Mouse (Mus musculus) layer of hippocampus, postnatal 10 days (tissue): ENCODE results near the gene Tbx20. TPM values are rescaled to one million over a fixed set of nuclear protein-coding genes. Genes with fewer than 3 reads are reported as not detected.

Experiments
- DNase-seq, 2 experiments: peaks; one replicate each; pipeline ENCODE4 v3.0.0; 2021; ENCODE audit warnings: low spot score in 2 of 2
- total RNA-seq, 2 experiments: library from RNA; stranded (reverse); gene quantifications; 2 replicates each; pipeline ENCODE4 v1.2.3; 2021

Tbx20 gene
- total RNA-seq, 2 experiments from 2014 or later, result not detected

DNA sequence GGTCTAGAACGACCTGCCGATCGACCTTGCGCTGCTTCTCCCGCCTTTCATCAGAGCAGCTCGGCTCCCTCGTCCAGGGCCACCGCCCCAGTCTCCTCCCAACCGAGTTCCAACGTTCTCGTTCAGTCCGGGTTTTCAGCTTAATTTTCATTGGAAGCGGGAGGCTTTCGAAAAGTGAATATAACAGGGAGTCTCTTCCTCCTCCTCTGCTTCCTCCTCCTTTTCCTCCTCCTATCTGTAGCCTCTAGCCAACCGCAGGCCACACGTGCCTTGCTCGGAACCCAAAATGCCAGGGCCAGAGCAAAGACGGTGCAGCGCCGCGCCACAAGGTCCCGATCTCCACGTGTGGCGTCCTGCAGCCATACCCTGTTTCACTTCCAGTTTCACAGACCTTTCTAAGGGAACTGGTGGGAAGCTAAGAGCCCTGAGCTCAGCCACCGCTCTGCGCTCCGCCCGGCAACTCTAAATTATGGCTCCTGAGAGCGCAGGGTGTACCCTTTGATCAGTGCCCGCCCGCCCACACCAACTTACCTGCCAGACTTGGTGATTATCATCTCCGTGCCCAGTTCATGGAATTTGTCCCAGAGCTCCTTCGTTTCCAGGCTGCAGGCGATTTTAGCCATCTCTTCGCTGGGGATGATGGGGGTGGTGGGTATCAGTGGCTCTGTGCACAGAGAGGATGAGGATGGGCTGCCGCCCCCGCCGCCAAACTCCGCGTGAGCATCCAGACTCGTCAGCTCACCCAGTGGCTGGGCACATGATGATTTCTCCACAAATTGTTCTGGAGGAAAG is 3.8 kb downstream of the Tbx20 start:
- no peak for DNase-seq

- DNase-seq, result no peak
Measured at GRCm38 (mm10) chr9:24769611-24770010, 4.5 kb downstream of the Tbx20 start.

DNA sequence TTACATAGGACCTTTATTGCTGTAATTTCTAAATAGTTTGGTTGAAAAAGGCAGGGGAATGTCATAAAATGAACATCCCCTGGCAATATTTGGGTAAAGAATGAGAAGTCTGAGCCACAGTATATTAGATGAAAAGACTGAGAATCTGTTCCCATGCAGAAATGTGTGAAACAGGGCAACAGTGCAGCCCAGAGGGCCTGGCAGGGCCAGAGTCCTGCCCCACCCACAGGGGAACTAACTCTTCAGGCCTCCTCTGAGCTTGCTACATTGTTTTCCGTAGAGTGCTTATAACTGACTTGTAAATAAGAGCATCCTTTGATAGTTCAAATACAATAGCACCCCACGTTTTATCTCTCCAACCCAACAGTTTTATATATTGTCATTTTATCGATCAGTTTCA is 7.0 kb downstream of the Tbx20 start:
- no peak for DNase-seq

DNA sequence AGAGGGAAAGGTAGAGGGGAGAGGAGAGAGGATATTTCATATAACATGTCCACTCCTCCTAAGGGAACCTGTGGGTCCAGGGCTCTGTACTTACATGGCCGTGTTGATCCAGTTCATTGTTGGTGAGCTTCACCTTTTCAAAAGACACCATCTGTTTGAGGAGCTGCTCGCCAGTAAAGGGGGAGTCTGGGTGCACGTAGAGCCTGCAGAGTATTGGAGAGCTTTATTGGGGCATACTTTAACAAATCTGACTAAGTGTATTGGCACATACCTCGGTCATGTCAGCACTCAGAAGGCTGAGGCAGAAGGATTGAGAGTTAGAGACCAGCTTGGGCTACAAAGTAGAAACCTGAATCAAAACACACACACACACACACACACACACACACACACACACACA is 8.5 kb downstream of the Tbx20 start:
- no peak for DNase-seq

DNA sequence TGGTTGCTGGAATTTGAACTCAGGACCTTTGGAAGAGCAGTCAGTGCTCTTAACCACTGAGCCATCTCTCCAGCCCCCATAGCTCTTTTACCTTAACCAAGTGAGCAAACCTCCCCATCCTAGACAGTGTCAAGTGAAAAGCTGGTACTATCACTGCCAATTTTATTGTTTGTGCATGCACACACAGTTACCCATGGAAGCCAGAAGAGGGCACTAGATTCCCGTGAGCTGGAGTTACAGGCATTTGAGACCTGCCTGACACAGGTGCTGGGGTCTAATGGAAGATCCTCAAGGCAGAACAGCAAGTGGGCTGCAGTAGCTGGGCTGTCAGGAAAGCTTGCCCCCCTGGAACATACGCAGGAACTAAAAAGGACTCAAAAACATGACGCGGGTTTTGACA is 13.6 kb downstream of the Tbx20 start:
- DNase-seq, result no peak

- DNase-seq, result no peak
Measured at GRCm38 (mm10) chr9:24744958-24745357, 29.1 kb downstream of the Tbx20 start.

GRCm38 (mm10) chr9:24701246-24701645 is 72.9 kb downstream of the Tbx20 start:
- no peak for DNase-seq

DNA sequence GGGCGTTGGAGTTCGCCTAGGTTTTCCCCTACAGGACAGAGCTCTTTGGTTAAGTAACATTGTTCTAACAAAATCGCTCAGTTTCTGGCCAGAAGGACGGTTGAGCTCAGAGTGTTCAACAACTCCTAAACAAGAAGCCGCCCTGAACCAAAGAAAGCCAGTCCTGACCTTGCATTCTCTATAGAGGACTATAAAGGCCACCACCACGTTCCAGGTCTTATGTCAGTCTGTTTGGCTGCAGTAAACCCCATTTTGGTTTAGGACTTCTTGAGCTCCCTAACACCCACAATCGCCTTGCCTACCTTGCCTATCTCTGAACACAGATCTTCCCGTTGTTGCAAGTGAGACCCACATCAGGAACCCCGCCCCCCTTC is 77.7 kb downstream of the Tbx20 start:
- DNase-seq, result no peak

DNA sequence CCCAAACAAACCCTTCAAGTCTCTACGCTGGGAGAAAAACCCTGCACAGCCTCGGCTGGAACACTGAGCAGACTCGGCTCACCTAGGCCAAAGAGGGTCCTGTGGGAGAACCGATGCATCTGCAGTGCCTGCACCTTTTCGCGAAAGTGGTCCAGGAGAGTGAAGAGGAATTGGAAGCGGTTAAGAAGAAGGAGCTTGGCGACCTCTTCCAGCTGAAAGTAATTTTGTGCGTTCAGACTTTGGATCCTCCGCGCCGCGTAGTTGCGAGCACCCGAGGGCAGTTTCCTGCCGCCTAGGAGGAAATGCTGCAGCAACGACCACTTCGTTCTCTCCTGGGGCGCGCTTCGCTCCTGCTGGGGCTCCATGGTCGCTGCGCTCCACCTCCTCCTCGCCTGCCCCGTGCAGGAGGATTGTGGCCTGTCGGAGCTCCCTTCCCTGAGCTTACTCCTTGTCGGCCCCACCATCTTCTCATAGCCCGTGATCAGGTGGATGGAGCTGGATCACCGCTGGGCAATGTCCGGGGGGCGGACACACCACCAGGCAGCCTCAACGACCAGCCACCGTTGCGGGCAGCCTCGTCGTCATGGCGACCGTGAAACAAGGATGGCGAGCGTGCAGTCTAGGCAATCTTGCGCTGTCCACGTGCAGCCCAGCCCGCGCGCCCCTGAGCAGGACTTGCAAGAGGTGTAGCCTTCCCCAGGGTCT is 78.3 kb downstream of the Tbx20 start, which contains the start of gene Dpy19l2:
Gene Dpy19l2 (minus strand): TSS at position 594 of the 705 bp plus-strand sequence.
- peak; percentile 28 to 39 for DNase-seq

Other genes starting within 250 kb of the Tbx20 start
- gene Cypt4, start 149.1 kb downstream of the Tbx20 start, total RNA-seq, result not detected
- gene Dpy19l2, start 78.0 kb downstream of the Tbx20 start, total RNA-seq, result under 1 TPM; 0.71 to 0.75 TPM